Mouse (Mus musculus): Measurements from ENCODE around the gene Klhl8. TPM values are rescaled to one million over a fixed set of nuclear protein-coding genes. Genes with fewer than 3 reads are reported as not detected.

Gene Klhl8
- polyA plus RNA-seq, 1 experiment from 2014 or later: 45.4 TPM

DNA sequence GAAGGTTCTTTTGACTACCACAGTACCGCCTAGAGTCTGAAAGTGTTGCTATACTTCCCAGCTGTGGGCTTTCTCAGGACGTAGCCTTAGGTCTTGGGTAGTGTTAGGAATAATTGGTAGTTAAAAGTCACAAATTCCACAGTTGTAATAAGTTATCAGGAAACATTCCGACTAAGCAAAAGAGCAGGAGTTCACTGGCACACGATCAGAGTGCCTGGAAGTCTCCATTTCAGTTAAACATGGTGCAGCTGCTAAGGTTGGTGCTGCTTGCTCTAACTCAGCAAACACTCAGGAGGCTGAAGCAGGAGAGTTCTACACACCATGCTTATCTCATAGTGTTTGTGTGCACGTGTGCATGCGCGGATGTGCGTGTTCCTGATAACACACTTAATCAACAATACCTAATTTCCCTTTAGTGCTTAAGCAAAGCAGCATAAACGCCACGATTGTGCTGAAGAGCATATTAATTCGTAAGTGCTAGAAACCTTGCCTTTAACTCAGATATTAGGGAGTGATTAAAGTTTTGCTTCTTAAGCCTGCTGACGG, 97.0 kb downstream of the Klhl8 start:
- no peak overlapping the region for H3K27ac ChIP-seq
- no peak for ATAC-seq (ENCODE audit: low FRiP score)
- no peak overlapping the region for H3K9ac ChIP-seq
- no peaks in the 10 kb centered on the region for H3K9me3 ChIP-seq (ENCODE audit: control insufficient read depth, low read length)
- H3K4me3 ChIP-seq (replicated peaks; ENCODE audit: low read length): no peak overlapping the region
- DNase-seq (ENCODE audit: low spot score): no peak
- H3K27me3 ChIP-seq (ENCODE audit: control insufficient read depth, insufficient read depth, low read length): no peaks in the 10 kb centered on the region
- 92% methylated on average over 12 of the region's 12 CpGs for WGBS
- no peaks in the 10 kb centered on the region for H3K36me3 ChIP-seq (replicated peaks; ENCODE audit: control insufficient read depth, insufficient read depth)
- no peak overlapping the region for H3K4me2 ChIP-seq (replicated peaks)
- H3K4me1 ChIP-seq (replicated peaks; ENCODE audit: control insufficient read depth, insufficient read depth, low read length): no peaks in the 10 kb centered on the region

GRCm38 (mm10) chr5:103813291-103813690, 97.8 kb downstream of the Klhl8 start:
- H3K27me3 ChIP-seq (ENCODE audit: control insufficient read depth, insufficient read depth, low read length): no peaks in the 10 kb centered on the region
- H3K9me3 ChIP-seq (ENCODE audit: control insufficient read depth, low read length): no peaks in the 10 kb centered on the region
- no peaks in the 10 kb centered on the region for H3K4me1 ChIP-seq (replicated peaks; ENCODE audit: control insufficient read depth, insufficient read depth, low read length)
- H3K27ac ChIP-seq: no peak overlapping the region
- no peak overlapping the region for H3K4me2 ChIP-seq (replicated peaks)
- H3K36me3 ChIP-seq (replicated peaks; ENCODE audit: control insufficient read depth, insufficient read depth): no peaks in the 10 kb centered on the region
- no peak overlapping the region for H3K9ac ChIP-seq
- DNase-seq (ENCODE audit: low spot score) (no peak), ATAC-seq (ENCODE audit: low FRiP score) (no peak)
- no peak overlapping the region for H3K4me3 ChIP-seq (replicated peaks; ENCODE audit: low read length)
- 63% methylated on average over 5 of the region's 5 CpGs for WGBS

Other genes starting within 250 kb of the Klhl8 start
- 2.7 and 3.9 TPM in 2 replicates for gene Aff1, start 218.9 kb downstream of the Klhl8 start, polyA plus RNA-seq (2014; fragmentation: Nextera tagmentation; extraction: Ambion mirVana)
- gene Hsd17b13, start 66.2 kb upstream of the Klhl8 start, polyA plus RNA-seq (2014; fragmentation: Nextera tagmentation; extraction: Ambion mirVana): not detected in 2 replicates
- gene Hsd17b11, start 110.7 kb upstream of the Klhl8 start, polyA plus RNA-seq (2014; fragmentation: Nextera tagmentation; extraction: Ambion mirVana): 3.3 and 3.5 TPM in 2 replicates
- 63.8 and 67.2 TPM in 2 replicates for gene Nudt9, start 135.0 kb upstream of the Klhl8 start, polyA plus RNA-seq (2014; fragmentation: Nextera tagmentation; extraction: Ambion mirVana)
- gene Gm17660, start 166.3 kb upstream of the Klhl8 start, polyA plus RNA-seq (2014; fragmentation: Nextera tagmentation; extraction: Ambion mirVana): not detected in 2 replicates
- gene Sparcl1, start 202.5 kb upstream of the Klhl8 start, polyA plus RNA-seq (2014; fragmentation: Nextera tagmentation; extraction: Ambion mirVana): 286 and 356 TPM in 2 replicates